Mouse (Mus musculus) testis, postnatal 14 days (tissue): ENCODE results near the gene Gm13289.
"Not testable (repeated sequence)": the region's sequence is repeated elsewhere in the genome, so short reads cannot be mapped to it uniquely, and the experiment has no call there.

ENCODE experiments used
- DNase-seq: peaks from one replicate; pipeline ENCODE4 v3.0.0; 2021; ENCODE audit warnings: low spot score

Gm13289 gene

GRCm38 (mm10) chr4:88782335-88782734 is 5.6 kb downstream of the Gm13289 start:
- not testable (repeated sequence) for DNase-seq

GRCm38 (mm10) chr4:88785409-88785808 is 8.7 kb downstream of the Gm13289 start, which contains the start of gene Gm13276:
Gene Gm13276 (plus strand): TSS chr4:88785709.
- not testable (repeated sequence) for DNase-seq

- DNase-seq: peak; percentile 33
Measured at GRCm38 (mm10) chr4:88788402-88788801, 11.7 kb downstream of the Gm13289 start, which contains the start of gene Gm13277. Gene Gm13277 (plus strand): TSS chr4:88788632.

- not testable (repeated sequence) for DNase-seq
Measured at GRCm38 (mm10) chr4:88791250-88791649, 14.5 kb downstream of the Gm13289 start, which contains the start of gene Gm13278. Gene Gm13278 (plus strand): TSS chr4:88791550.

GRCm38 (mm10) chr4:88793936-88794675 is 17.4 kb downstream of the Gm13289 start, which contains the start of gene Gm13275:
Gene Gm13275 (plus strand): TSS chr4:88794487.
- DNase-seq: peak; percentile 60

- not testable (repeated sequence) for DNase-seq
Measured at GRCm38 (mm10) chr4:88797097-88797496, 20.4 kb downstream of the Gm13289 start, which contains the start of gene Gm13279. Gene Gm13279 (plus strand): TSS chr4:88797397.

GRCm38 (mm10) chr4:88799365-88799764 is 22.6 kb downstream of the Gm13289 start, which contains the start of gene Gm13285:
Gene Gm13285 (plus strand): TSS chr4:88799665.
- DNase-seq: not testable (repeated sequence)

- not testable (repeated sequence) for DNase-seq
Measured at GRCm38 (mm10) chr4:88802954-88803353, 26.2 kb downstream of the Gm13289 start, which contains the start of gene Gm13287. Gene Gm13287 (plus strand): TSS chr4:88803254.

GRCm38 (mm10) chr4:88805231-88805630 is 28.5 kb downstream of the Gm13289 start, which contains the start of gene Gm13288:
Gene Gm13288 (plus strand): TSS chr4:88805531.
- not testable (repeated sequence) for DNase-seq

GRCm38 (mm10) chr4:88805761-88806160 is 29.0 kb downstream of the Gm13289 start:
- DNase-seq: not testable (repeated sequence)

- no peak for DNase-seq
Measured at GRCm38 (mm10) chr4:88815928-88816327, 39.2 kb downstream of the Gm13289 start, which contains the start of gene Ifna7. Gene Ifna7 (plus strand): TSS chr4:88816228.

- no peak for DNase-seq
Measured at GRCm38 (mm10) chr4:88819659-88820058, 42.9 kb downstream of the Gm13289 start, which contains the start of gene Ifna11. Gene Ifna11 (plus strand): TSS chr4:88819959.

- no peak for DNase-seq
Measured at GRCm38 (mm10) chr4:88822995-88823394, 46.3 kb downstream of the Gm13289 start.
